Mouse (Mus musculus): ENCODE results near the gene Map2k5. TPM values are rescaled to one million over a fixed set of nuclear protein-coding genes. Genes with fewer than 3 reads are reported as not detected.

The Map2k5 gene
- polyA plus RNA-seq, 1 experiment from 2014 or later, result 30.7 TPM

- Histone ChIP-seq H3K27me3 (ENCODE audit: control insufficient read depth, insufficient read depth, low read length) (no peaks in the 10 kb centered on the region), H3K9ac (ENCODE audit: low read depth, low read length) (no peak overlapping the region), H3K9me3 (replicated peaks; ENCODE audit: control insufficient read depth, low read length) (no peaks in the 10 kb centered on the region), H3K27ac (ENCODE audit: low read depth, low read length) (no peak overlapping the region), H3K36me3 (ENCODE audit: control insufficient read depth, insufficient read depth, low read length) (no peaks in the 10 kb centered on the region), H3K4me2 (no peak overlapping the region), H3K4me3 (ENCODE audit: low read depth, low read length) (no peak overlapping the region), H3K4me1 (ENCODE audit: control insufficient read depth, insufficient read depth, low read length) (peaks cover 3% of the 10 kb centered on the region; the same call in 1 of the 2 replicates)
- ATAC-seq (replicated peaks; ENCODE audit: insufficient number of reproducible peaks, low FRiP score, low TSS enrichment), result no peak
- 88% methylated on average over 4 of the region's 4 CpGs for WGBS (ENCODE audit: insufficient replicate concordance)
Measured at GRCm38 (mm10) chr9:63354168-63354567, 23.5 kb downstream of the Map2k5 start.

GRCm38 (mm10) chr9:63350030-63350429 lies 27.7 kb downstream of the Map2k5 start:
- no peak for ATAC-seq (replicated peaks; ENCODE audit: insufficient number of reproducible peaks, low FRiP score, low TSS enrichment)
- H3K9ac ChIP-seq (ENCODE audit: low read depth, low read length), result no peak overlapping the region
- WGBS (ENCODE audit: insufficient replicate concordance), result 87% methylated on average over 8 of the region's 8 CpGs
- H3K36me3 ChIP-seq (ENCODE audit: control insufficient read depth, insufficient read depth, low read length), result no peaks in the 10 kb centered on the region
- H3K9me3 ChIP-seq (replicated peaks; ENCODE audit: control insufficient read depth, low read length), result no peaks in the 10 kb centered on the region
- no peak overlapping the region for H3K27ac ChIP-seq (ENCODE audit: low read depth, low read length)
- peaks cover 7% of the 10 kb centered on the region; the same call in 1 of the 2 replicates for H3K4me1 ChIP-seq (ENCODE audit: control insufficient read depth, insufficient read depth, low read length)
- no peak overlapping the region for H3K4me2 ChIP-seq
- H3K4me3 ChIP-seq (ENCODE audit: low read depth, low read length), result no peak overlapping the region
- no peaks in the 10 kb centered on the region for H3K27me3 ChIP-seq (ENCODE audit: control insufficient read depth, insufficient read depth, low read length)

- Histone ChIP-seq H3K4me2 (no peak overlapping the region), H3K4me3 (ENCODE audit: low read depth, low read length) (no peak overlapping the region), H3K4me1 (ENCODE audit: control insufficient read depth, insufficient read depth, low read length) (peaks cover 7% of the 10 kb centered on the region; the same call in 1 of the 2 replicates), H3K27ac (ENCODE audit: low read depth, low read length) (no peak overlapping the region), H3K9ac (ENCODE audit: low read depth, low read length) (no peak overlapping the region), H3K9me3 (replicated peaks; ENCODE audit: control insufficient read depth, low read length) (no peaks in the 10 kb centered on the region), H3K36me3 (ENCODE audit: control insufficient read depth, insufficient read depth, low read length) (no peaks in the 10 kb centered on the region), H3K27me3 (ENCODE audit: control insufficient read depth, insufficient read depth, low read length) (no peaks in the 10 kb centered on the region)
- 74% methylated on average over 3 of the region's 3 CpGs for WGBS (ENCODE audit: insufficient replicate concordance)
- ATAC-seq (replicated peaks; ENCODE audit: insufficient number of reproducible peaks, low FRiP score, low TSS enrichment), result no peak
Measured at GRCm38 (mm10) chr9:63349241-63349640, 28.5 kb downstream of the Map2k5 start.

GRCm38 (mm10) chr9:63348146-63348545 lies 29.6 kb downstream of the Map2k5 start:
- Histone ChIP-seq H3K36me3 (ENCODE audit: control insufficient read depth, insufficient read depth, low read length) (no peaks in the 10 kb centered on the region), H3K27me3 (ENCODE audit: control insufficient read depth, insufficient read depth, low read length) (no peaks in the 10 kb centered on the region), H3K4me3 (ENCODE audit: low read depth, low read length) (no peak overlapping the region), H3K9ac (ENCODE audit: low read depth, low read length) (no peak overlapping the region), H3K4me1 (ENCODE audit: control insufficient read depth, insufficient read depth, low read length) (peaks cover 7% of the 10 kb centered on the region; the same call in 1 of the 2 replicates), H3K9me3 (replicated peaks; ENCODE audit: control insufficient read depth, low read length) (no peaks in the 10 kb centered on the region), H3K4me2 (no peak overlapping the region), H3K27ac (ENCODE audit: low read depth, low read length) (no peak overlapping the region)
- ATAC-seq (replicated peaks; ENCODE audit: insufficient number of reproducible peaks, low FRiP score, low TSS enrichment), result no peak
- WGBS (ENCODE audit: insufficient replicate concordance), result 74% methylated on average over 1 of the region's 1 CpGs

- Histone ChIP-seq H3K27me3 (ENCODE audit: control insufficient read depth, insufficient read depth, low read length) (no peaks in the 10 kb centered on the region), H3K27ac (ENCODE audit: low read depth, low read length) (no peak overlapping the region), H3K9me3 (replicated peaks; ENCODE audit: control insufficient read depth, low read length) (no peaks in the 10 kb centered on the region), H3K4me1 (ENCODE audit: control insufficient read depth, insufficient read depth, low read length) (peaks cover 7% of the 10 kb centered on the region; the same call in 1 of the 2 replicates), H3K4me3 (ENCODE audit: low read depth, low read length) (no peak overlapping the region), H3K36me3 (ENCODE audit: control insufficient read depth, insufficient read depth, low read length) (no peaks in the 10 kb centered on the region), H3K9ac (ENCODE audit: low read depth, low read length) (no peak overlapping the region), H3K4me2 (no peak overlapping the region)
- ATAC-seq (replicated peaks; ENCODE audit: insufficient number of reproducible peaks, low FRiP score, low TSS enrichment), result no peak
- WGBS (ENCODE audit: insufficient replicate concordance), result 80% methylated on average over 6 of the region's 6 CpGs
Measured at GRCm38 (mm10) chr9:63346029-63346428, 31.7 kb downstream of the Map2k5 start.

- Histone ChIP-seq H3K27me3 (ENCODE audit: control insufficient read depth, insufficient read depth, low read length) (no peaks in the 10 kb centered on the region), H3K4me2 (no peak overlapping the region), H3K4me3 (ENCODE audit: low read depth, low read length) (no peak overlapping the region), H3K4me1 (ENCODE audit: control insufficient read depth, insufficient read depth, low read length) (peaks cover under 1% of the 10 kb centered on the region; the same call in 1 of the 2 replicates), H3K27ac (ENCODE audit: low read depth, low read length) (no peak overlapping the region), H3K9ac (ENCODE audit: low read depth, low read length) (no peak overlapping the region), H3K9me3 (replicated peaks; ENCODE audit: control insufficient read depth, low read length) (no peaks in the 10 kb centered on the region), H3K36me3 (ENCODE audit: control insufficient read depth, insufficient read depth, low read length) (0 out of 2 replicates have a peak, but pooled peaks cover 5% of the 10 kb centered on the region)
- 66% methylated on average over 3 of the region's 3 CpGs for WGBS (ENCODE audit: insufficient replicate concordance)
- ATAC-seq (replicated peaks; ENCODE audit: insufficient number of reproducible peaks, low FRiP score, low TSS enrichment), result no peak
Measured at GRCm38 (mm10) chr9:63341761-63342160, 35.9 kb downstream of the Map2k5 start.

GRCm38 (mm10) chr9:63339256-63339655 lies 38.4 kb downstream of the Map2k5 start:
- ATAC-seq (replicated peaks; ENCODE audit: insufficient number of reproducible peaks, low FRiP score, low TSS enrichment), result no peak
- Histone ChIP-seq H3K9me3 (replicated peaks; ENCODE audit: control insufficient read depth, low read length) (no peaks in the 10 kb centered on the region), H3K4me1 (ENCODE audit: control insufficient read depth, insufficient read depth, low read length) (no peaks in the 10 kb centered on the region), H3K4me2 (no peak overlapping the region), H3K9ac (ENCODE audit: low read depth, low read length) (no peak overlapping the region), H3K36me3 (ENCODE audit: control insufficient read depth, insufficient read depth, low read length) (peaks cover 10% of the 10 kb centered on the region; the same call in 1 of the 2 replicates), H3K4me3 (ENCODE audit: low read depth, low read length) (no peak overlapping the region), H3K27me3 (ENCODE audit: control insufficient read depth, insufficient read depth, low read length) (no peaks in the 10 kb centered on the region), H3K27ac (ENCODE audit: low read depth, low read length) (no peak overlapping the region)
- WGBS (ENCODE audit: insufficient replicate concordance), result 74% methylated on average over 6 of the region's 6 CpGs

GRCm38 (mm10) chr9:63338716-63339115 lies 39.0 kb downstream of the Map2k5 start:
- 78% methylated on average over 6 of the region's 6 CpGs for WGBS (ENCODE audit: insufficient replicate concordance)
- no peaks in the 10 kb centered on the region for H3K9me3 ChIP-seq (replicated peaks; ENCODE audit: control insufficient read depth, low read length)
- H3K9ac ChIP-seq (ENCODE audit: low read depth, low read length), result no peak overlapping the region
- H3K4me2 ChIP-seq, result no peak overlapping the region
- H3K4me1 ChIP-seq (ENCODE audit: control insufficient read depth, insufficient read depth, low read length), result no peaks in the 10 kb centered on the region
- H3K27me3 ChIP-seq (ENCODE audit: control insufficient read depth, insufficient read depth, low read length), result no peaks in the 10 kb centered on the region
- H3K36me3 ChIP-seq (ENCODE audit: control insufficient read depth, insufficient read depth, low read length), result peaks cover 11% of the 10 kb centered on the region
- no peak overlapping the region for H3K27ac ChIP-seq (ENCODE audit: low read depth, low read length)
- H3K4me3 ChIP-seq (ENCODE audit: low read depth, low read length), result no peak overlapping the region
- no peak for ATAC-seq (replicated peaks; ENCODE audit: insufficient number of reproducible peaks, low FRiP score, low TSS enrichment)

GRCm38 (mm10) chr9:63335816-63336215 lies 41.9 kb downstream of the Map2k5 start:
- no peak for ATAC-seq (replicated peaks; ENCODE audit: insufficient number of reproducible peaks, low FRiP score, low TSS enrichment)
- 94% methylated on average over 4 of the region's 4 CpGs for WGBS (ENCODE audit: insufficient replicate concordance)
- no peak overlapping the region for H3K4me2 ChIP-seq

More at GRCm38 (mm10) chr9:63335816-63336215, 41.9 kb downstream of the Map2k5 start:
- Histone ChIP-seq H3K36me3 (ENCODE audit: control insufficient read depth, insufficient read depth, low read length) (peaks cover 22% of the 10 kb centered on the region), H3K9me3 (replicated peaks; ENCODE audit: control insufficient read depth, low read length) (no peaks in the 10 kb centered on the region), H3K4me1 (ENCODE audit: control insufficient read depth, insufficient read depth, low read length) (no peaks in the 10 kb centered on the region), H3K27ac (ENCODE audit: low read depth, low read length) (no peak overlapping the region), H3K4me3 (ENCODE audit: low read depth, low read length) (no peak overlapping the region), H3K27me3 (ENCODE audit: control insufficient read depth, insufficient read depth, low read length) (no peaks in the 10 kb centered on the region), H3K9ac (ENCODE audit: low read depth, low read length) (no peak overlapping the region)
